Mouse (Mus musculus): Measurements from ENCODE around the gene Fhl1.
A peak's percentile ranks its signal among the peaks of the same experiment; 100 is the strongest.

Fhl1 gene

GRCm38 (mm10) chrX:56741428-56741827 is 9.8 kb downstream of the Fhl1 start:
- no peak for ATAC-seq (ENCODE audit: insufficient number of reproducible peaks, low FRiP score, low TSS enrichment)

DNA sequence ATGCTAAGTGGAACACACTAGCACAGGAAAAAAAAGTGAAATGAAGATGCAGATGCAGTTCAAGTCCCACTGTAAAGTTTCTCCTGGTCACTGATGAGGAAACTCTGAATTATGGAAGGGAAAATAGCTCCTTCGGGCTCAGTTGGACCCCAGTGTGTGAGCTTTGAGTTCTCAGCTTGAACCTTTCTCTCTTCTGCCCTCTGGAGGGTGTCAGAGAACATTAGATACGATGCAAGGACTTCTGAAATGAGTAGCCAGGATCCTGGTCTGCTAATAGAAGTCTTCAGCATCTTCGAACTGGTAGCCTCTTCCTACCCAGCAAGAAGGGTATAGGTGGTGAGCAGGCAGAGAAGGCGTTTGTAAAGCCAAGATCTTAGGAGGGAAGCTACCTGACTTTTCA is 19.9 kb downstream of the Fhl1 start:
- no peak for ATAC-seq (ENCODE audit: insufficient number of reproducible peaks, low FRiP score, low TSS enrichment)

- ATAC-seq (ENCODE audit: insufficient number of reproducible peaks, low FRiP score, low TSS enrichment): no peak
Observed at GRCm38 (mm10) chrX:56752144-56752543, 20.6 kb downstream of the Fhl1 start.

GRCm38 (mm10) chrX:56753317-56754289 is 22.0 kb downstream of the Fhl1 start:
- peak; percentile 85 for ATAC-seq (ENCODE audit: insufficient number of reproducible peaks, low FRiP score, low TSS enrichment)

DNA sequence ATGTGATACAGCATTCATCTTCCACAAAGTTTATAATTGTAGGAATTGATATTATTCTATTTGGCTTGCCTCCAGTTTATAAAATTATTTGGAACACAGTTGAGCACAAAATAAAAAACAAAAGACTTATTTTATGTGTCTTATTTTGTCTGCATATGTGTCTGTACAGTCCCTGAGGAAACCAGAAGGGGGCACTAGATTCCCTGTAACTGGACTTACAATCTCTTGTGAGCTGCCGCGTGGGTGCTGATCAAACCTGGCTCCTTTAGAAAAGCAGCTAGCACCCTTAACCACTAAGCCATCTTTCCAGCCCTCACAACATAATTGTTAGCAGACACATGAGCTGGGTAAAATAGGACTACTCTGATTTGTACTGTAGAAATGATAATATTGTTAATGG is 24.1 kb downstream of the Fhl1 start:
- ATAC-seq (ENCODE audit: insufficient number of reproducible peaks, low FRiP score, low TSS enrichment): 0 out of 2 replicates have a peak, but pooled peaks have one; percentile 63

DNA sequence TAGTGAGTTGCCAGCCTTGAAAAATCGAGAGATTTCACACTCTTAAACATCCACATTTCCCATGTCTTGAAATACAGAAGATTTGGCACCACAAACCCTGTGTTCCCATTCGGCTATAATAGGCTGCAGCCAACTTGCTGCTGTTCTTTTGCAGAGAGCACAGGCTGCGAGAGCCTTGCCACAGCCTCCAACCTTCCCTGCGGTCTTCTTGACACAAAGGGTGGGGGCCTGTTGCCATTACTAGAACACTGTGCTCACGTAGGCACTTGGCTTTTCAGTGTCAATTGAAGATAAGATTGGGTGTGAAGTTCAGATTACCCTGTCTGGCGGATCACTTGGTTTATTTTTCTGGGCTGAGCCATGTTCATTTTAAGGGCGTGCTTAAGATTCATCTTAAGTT is 24.8 kb downstream of the Fhl1 start:
- ATAC-seq (ENCODE audit: insufficient number of reproducible peaks, low FRiP score, low TSS enrichment): no peak

- ATAC-seq (ENCODE audit: insufficient number of reproducible peaks, low FRiP score, low TSS enrichment): no peak
Observed at GRCm38 (mm10) chrX:56760257-56760760, 28.7 kb downstream of the Fhl1 start.

DNA sequence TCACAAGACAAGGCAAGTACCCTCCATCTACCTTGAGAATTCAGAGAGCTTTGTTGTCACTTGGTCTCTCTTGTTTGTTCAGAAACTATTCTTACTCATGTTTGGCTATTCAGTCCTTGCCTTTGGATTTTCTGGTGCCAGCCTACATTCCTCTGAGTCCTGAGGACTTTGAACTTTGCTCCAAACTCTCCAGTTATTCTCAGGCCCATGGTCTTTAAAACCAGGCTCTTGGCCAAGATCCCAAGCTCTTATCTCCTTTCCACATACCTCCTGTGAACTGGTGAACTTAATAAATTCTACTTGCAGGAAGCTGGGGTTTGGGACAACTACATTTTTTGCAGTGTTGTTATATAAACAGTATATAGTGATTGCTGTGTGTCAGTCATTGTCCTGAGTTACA is 38.3 kb downstream of the Fhl1 start:
- no peak for ATAC-seq (ENCODE audit: insufficient number of reproducible peaks, low FRiP score, low TSS enrichment)

DNA sequence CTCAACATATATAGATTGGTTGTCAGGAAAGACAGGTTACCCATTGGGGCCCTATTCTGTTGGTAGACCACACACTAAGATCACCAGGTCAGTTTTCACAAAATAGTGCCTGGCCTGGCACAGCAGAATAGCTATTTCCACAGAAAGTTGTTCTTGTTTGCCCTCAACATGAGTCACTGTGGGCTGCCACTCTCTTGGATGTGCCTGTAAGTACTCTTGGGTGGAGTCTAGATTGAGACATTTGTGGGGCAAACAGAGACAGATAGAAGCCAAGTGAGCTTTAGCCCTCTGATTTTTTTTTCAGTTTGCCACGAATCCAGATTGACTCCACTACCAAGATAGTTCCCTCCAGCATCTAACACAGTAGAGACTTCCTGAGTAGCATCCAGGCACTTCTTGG is 40.2 kb downstream of the Fhl1 start:
- ATAC-seq (ENCODE audit: insufficient number of reproducible peaks, low FRiP score, low TSS enrichment): no peak

DNA sequence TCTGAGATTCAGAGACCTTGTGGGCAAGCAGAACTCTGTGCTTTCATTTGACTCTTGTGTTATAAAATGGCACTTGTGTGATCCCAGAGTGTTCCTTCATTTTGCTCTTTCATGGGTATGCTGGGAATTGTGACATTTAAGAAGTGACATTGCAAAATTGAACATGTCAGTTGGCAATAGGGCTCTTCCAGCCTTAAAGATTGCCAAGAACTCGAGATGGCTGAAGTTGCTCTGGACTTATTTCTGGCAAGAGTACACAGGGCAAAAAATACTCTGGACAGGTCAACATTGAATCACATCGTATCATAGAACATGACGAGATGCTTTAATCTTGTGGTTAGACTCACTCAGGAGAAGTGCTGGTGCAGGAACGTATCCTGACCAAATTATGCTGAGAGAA is 41.7 kb downstream of the Fhl1 start:
- no peak for ATAC-seq (ENCODE audit: insufficient number of reproducible peaks, low FRiP score, low TSS enrichment)

- ATAC-seq (ENCODE audit: insufficient number of reproducible peaks, low FRiP score, low TSS enrichment): no peak
Observed at GRCm38 (mm10) chrX:56786281-56787061, 54.9 kb downstream of the Fhl1 start.

GRCm38 (mm10) chrX:56787486-56787885 is 55.9 kb downstream of the Fhl1 start:
- no peak for ATAC-seq (ENCODE audit: insufficient number of reproducible peaks, low FRiP score, low TSS enrichment)

DNA sequence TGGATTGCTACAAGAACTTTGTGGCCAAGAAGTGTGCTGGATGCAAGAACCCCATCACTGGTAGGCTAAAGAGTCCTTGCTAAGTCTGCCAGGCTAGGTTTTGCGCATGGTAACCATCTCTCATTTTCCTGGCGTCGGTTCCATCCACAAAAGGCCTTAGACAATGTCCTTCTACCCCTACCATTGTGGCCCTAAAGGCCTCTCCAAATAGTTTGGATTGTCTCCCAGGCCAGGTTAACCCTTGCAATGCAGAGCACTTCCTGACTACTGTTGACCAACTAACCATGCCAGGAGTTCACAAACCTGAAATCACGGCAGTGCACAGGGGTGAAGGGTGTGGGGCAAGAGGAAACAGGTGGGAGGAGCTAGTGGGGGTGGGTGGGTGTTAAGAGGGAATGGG is 59.0 kb downstream of the Fhl1 start:
- no peak for ATAC-seq (ENCODE audit: insufficient number of reproducible peaks, low FRiP score, low TSS enrichment)

- ATAC-seq (ENCODE audit: insufficient number of reproducible peaks, low FRiP score, low TSS enrichment): peak; percentile 79
Observed at GRCm38 (mm10) chrX:56791268-56791667, 59.7 kb downstream of the Fhl1 start.

GRCm38 (mm10) chrX:56821765-56822603 is 90.4 kb downstream of the Fhl1 start, which contains the start of gene Map7d3:
Gene Map7d3 (minus strand): TSS chrX:56822326.
- no peak for ATAC-seq (ENCODE audit: insufficient number of reproducible peaks, low FRiP score, low TSS enrichment)

- ATAC-seq (ENCODE audit: insufficient number of reproducible peaks, low FRiP score, low TSS enrichment): no peak
Observed at GRCm38 (mm10) chrX:56827492-56827891, 95.9 kb downstream of the Fhl1 start.

- ATAC-seq (ENCODE audit: insufficient number of reproducible peaks, low FRiP score, low TSS enrichment): no peak
Observed at GRCm38 (mm10) chrX:56835842-56836241, 104.3 kb downstream of the Fhl1 start.

GRCm38 (mm10) chrX:56839369-56839768 is 107.8 kb downstream of the Fhl1 start:
- ATAC-seq (ENCODE audit: insufficient number of reproducible peaks, low FRiP score, low TSS enrichment): no peak

- ATAC-seq (ENCODE audit: insufficient number of reproducible peaks, low FRiP score, low TSS enrichment): no peak
Observed at GRCm38 (mm10) chrX:56841255-56841654, 109.7 kb downstream of the Fhl1 start.

Data from cerebellum, adult (tissue).